Mouse (Mus musculus): ENCODE data around the gene Gm49450. TPM values are rescaled to one million over a fixed set of nuclear protein-coding genes. Genes with fewer than 3 reads are reported as not detected.
"Not testable (repeated sequence)": the region's sequence is repeated elsewhere in the genome, so short reads cannot be mapped to it uniquely, and the experiment has no call there.

The Gm49450 gene
- total RNA-seq, 1 experiment from 2014 or later: not detected

DNA sequence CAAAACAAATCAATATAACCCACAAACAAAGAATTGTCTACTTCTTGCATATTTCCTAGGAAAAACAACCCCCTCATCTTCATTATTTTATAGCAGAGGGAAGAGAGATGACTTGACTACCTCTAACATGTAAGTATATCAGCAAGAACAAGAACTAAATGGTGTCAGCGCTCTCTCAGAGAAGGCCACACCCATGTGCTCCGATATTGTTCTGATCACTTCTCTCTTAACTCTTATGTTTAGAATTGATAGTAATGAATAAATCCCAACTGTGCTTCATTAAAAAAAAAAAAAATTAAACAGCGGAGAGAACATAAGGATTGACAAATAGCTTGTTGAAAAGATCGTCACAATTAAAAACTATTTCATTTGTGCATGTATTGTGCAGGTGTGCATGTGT, 2.0 kb upstream of the Gm49450 start:
- no peak for DNase-seq

DNA sequence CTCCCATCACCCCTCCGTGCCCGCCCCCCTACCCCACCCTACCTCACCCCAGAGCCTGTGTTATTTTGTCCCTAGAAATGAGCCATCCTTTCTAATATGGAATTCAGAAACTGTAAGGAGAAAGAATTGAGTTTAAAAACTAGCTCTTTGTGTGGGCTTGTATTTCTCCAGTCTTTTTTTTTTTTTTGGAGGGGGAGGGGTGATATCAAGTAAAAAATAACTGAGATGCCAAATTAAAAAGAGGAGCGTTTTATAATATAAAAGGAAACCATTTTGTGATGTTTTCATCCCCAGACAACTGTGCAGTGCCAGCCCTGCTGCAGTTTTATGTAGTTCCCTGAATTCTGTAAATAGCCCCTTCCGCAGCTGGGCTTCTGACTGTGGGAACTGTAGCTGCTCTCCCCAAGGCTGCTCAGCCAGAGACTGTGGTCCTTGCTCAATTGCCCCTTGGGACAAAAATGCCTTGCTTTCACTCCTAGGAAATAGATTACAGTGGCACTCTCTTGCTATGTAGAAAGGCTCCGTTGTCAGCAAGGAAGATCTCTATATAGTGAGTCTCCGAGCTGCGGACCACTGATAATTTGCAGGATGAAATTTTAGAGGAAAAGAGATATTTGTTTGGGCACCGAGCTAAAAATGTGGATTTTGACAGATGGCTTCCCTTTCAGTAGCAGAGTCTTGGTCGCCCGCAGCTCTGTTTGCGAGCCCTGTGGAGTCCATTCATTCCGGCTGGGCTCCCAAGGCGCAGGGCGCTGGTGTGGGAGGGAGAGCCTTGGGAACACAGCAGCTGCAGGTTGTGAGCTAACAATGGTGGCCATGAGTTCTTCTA, 1.3 kb upstream of the Gm49450 start:
- DNase-seq: peak; percentile 43

DNA sequence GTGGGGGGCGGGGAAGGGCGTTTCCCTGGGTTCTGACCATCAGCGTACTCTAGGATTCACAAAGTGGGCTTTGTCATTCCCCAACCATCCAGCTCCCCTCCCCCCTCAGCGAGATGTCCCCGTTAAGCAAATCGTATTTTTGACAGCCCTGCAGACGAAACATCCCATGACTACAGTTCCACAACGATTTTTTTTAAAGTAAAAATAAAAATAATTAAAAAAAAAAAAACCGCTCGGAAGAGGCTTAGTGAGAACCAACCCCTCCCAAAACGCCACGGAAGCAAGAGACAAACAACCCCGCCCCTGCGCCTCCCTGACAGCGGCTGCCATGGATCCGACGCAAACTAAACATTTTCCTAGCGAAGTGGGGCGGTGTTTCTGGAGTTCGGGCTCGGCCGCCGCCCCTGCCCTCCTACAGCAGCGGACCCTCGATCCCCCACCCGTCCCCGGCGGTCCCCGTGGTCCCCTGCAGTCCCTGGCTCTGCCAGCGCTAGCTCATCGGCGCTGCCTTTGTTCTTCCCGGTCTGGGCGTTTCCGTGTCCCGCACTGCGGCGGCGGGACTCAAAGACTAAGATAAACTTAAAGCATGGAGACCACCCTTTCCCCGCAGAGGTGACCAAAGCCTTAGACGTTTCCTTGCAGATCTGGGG, 475 bp downstream of the Gm49450 start:
- DNase-seq: peak; percentile 82

DNA sequence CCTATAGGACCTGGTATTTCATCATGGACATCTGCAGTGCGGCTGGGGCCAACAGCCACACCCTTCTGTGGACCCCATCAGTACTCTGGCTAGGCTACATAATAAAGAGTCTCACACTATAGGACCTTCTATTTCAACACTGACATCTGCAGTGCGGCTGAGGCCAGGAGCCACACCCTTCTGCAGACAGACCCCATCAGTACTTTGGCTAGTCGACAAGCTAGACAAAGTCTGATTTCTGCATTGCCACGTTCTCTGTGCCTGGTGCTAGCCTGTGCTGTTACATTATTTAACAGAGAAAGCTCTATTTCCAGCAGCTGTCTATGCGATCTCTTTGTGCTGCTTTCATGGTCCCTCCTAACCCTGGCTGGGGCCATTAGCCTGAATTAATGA, 1.3 kb downstream of the Gm49450 start:
- no peak for DNase-seq

DNA sequence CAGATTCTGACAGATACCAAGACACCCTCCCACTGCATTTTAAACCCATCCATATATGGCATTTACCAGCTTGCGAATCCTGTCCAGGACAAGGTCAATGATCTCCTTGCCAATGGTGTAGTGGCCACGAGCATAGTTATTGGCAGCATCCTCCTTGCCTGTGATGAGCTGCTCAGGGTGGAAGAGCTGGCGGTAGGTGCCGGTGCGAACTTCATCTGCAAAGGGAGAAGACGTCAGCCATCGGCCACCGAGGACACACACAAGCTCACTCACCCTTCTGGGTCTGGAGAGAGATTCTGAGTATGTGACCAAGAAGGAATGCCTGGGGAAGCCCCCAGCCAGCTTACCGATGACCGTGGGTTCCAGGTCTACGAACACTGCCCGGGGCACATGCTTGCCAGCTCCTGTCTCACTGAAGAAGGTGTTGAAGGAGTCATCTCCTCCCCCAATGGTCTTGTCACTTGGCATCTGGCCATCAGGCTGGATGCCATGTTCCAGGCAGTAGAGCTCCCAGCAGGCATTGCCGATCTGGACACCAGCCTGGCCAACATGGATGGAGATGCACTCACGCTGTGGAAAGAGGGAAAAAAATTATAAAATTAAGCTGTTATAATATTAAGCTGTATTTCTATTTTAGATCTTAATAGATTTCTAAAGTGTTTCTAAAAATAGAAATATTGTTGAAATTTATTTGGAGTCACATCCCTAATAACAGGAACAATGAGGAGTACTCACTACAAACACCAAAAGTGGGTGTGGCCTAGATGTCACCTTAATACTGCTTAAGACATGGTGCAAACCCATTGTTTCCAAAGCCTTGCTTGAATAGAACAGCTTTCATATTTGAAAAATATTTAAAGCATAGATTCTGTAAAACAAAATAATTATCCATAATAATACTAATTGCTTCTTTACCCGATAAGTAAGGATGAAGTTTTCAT, 2.0 kb downstream of the Gm49450 start:
- DNase-seq: not testable (repeated sequence)

DNA sequence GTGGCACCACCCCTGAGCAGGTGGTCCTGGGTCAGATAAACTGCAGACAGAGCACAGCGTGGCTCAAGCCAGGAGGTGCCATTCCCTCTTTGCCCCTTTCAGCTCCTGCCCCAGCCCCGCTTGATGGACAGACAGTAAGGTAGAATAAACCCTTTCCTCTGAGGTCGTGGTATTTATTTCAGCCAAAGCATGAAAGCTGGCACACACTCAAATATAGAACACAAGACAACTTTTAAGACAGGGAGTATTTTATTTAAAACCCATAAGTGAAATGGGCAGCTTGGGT, 3.8 kb downstream of the Gm49450 start:
- no peak for DNase-seq

DNA sequence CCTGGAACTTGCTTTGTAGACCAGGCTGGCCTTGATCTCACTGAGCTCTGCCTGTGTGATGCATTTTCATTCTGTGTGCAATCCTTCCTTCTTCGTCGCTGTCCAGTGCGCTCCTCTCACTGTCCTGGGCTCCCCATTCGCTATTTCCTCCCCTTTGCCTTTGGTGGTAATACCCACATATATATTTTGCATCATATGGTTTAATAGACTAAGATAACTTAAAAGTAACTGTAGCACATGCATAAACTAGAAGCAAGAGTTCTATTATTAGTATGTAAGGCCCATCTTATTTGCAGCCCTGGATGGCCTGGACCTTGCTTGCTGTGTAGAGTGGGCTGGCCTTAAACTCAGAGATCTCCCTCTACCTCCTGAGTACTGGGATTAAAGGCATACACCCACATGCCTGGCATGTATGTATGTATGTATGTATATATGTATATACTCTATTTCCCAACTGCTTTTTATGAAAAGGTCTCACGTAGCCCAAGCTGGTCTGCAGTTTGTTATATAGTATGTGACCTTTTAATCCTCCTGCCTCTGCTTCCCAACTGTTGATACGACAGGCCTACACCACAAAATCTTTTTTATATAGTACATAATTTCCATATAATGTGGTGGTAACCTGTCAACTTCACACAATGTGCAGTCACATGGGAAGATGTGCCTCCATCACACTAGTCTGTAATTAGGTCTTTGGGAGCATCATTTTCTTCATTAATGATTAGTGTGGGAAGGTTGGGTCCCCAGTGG, 4.3 kb downstream of the Gm49450 start:
- DNase-seq: no peak

DNA sequence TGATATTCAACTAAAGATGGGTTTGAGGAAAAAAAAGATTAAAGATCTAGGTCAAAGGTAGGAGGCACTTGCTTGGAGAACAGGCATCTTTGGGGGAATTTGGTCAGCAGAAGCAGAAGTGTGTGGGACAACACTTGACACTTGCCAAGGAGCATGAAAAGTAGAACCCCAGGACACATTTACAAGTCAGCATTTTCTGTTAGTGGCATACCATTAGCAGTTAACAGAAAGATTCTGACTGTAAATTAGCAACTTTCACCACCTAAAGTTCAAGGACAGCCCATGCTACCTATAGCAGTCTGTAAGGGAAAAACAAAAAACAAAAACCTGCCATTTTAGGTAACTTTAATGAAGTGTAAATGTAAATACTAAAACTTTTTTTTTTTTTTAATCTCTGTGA, 5.0 kb downstream of the Gm49450 start:
- no peak for DNase-seq

DNA sequence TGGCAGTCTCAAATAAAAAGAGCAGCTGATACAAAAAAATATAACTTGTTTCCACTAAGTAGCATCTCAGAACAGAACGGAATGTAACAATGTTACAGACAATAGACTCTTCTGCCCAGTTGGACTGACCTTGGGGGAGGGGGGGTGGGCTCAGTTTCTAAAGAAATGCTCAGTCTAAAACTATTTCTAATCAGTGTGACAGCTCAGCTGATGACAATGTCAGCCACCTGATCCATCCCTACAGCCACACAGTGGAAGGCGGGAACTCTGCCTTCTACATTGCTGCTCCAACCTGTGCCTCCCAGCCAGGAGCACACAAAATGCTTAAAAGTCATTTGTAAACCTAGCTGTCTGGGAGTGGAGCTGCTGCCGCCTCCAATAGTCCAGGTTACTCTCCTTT, 5.5 kb downstream of the Gm49450 start:
- no peak for DNase-seq

DNA sequence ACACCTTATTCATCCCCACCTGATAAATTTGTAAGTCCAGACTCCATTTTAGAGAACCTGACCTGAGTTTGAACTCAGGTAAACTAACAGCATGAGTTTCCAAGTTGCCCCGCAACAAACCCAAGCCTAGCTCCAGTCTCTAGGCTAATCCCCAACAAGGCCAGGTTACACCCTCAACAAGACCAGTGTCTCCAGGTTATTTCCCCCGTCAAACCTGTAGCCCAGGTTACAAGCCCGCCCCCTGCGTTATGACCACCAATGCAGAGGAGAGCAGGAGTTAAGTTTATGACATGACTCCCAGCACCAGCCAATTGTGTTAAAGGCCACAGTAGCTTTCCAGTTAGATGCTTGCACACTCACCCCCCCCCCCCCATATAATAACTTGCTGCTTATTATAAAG, 10.2 kb downstream of the Gm49450 start:
- DNase-seq: no peak

DNA sequence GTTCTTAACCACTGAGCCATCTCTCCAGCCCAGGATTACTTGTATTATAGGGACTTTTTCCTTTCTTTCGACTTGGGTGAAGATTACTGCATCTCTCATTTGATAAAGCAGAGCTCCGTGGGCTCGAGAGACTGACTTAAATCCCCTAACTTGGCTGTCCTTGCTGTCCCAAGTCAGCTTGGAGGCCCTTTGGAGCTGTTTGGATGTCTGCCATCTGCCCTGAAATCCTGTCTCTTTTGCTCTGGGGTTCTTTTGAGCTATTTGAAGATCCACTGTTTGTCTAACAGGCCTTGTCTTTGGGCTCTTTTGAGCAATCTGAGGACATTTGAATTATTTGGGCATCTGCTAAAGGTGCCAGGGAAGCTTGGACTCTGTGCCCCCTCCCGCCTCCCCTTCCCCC, 11.3 kb downstream of the Gm49450 start:
- peak; percentile 62 for DNase-seq

DNA sequence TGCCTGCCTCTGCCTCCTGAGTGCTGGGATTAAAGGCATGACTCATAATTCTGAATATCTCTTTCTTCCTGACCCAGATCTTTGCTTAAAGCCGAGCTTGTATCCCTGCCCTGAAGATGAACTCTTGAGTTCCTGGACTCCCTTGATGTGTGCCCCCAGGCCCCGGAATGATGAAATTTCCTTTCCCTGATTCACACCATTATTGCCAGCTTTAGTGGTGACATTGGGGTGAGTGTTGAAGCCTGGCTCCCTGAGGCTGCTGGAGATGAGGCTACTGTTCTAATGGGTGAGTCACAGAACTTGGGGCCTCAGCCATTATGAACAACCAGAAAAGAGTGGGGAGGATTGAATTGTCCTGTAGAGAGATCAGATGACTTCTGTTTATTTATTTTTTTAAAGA, 11.8 kb downstream of the Gm49450 start:
- no peak for DNase-seq

DNA sequence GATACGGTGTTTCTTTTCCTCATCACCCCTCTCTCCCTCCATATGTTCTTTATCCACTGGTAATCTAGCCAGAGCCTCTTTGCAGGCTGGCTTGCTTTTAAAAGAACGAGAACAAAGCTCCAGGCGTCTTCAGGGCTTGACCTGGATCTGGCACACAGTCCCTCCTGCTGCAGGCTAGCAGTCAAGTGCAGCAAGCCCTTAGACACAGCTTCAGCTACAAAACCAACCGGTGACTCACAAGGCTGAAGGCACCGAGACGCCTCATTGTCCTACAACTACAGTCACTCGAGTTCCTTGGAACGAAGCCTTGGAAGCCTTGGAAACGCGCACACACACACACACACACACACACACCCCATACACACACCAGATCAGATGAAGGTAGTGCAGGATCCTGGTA, 12.5 kb downstream of the Gm49450 start:
- DNase-seq: peak; percentile 72

DNA sequence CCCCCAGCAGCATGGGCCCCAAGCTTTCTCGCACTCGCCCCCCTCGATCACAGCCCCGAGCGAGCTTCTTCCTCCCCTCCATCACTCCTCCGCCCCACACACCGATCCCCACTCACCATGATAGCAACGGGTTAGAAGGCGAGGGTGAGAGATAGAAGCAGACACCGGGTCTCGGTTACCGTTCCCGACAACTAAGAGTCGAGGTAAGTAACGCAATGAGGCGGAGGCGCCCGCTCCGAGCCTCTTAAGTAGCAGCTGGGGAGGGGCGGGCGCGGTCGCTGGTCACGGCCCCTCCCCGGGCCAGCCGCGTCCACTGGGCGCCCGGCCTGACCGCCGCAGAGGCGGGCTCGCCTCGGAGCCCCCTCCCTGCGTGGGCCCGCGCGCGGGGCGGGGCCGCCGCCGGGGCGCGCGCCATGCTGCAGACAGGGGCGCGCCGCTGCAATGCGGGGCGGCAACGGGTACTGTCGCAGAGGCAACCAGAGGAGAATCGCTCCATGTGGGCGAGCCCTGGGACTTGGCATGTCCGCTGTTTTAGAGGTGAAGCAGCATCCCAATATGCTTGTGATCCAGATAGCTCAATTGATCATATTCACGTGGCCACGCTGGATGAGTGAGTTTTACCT, 19.0 kb downstream of the Gm49450 start, which contains the start of gene Tuba1b:
Gene Tuba1b, minus strand, starts transcription at position 349 of the 623 bp plus-strand sequence.
- peak; percentile 96 for DNase-seq

DNA sequence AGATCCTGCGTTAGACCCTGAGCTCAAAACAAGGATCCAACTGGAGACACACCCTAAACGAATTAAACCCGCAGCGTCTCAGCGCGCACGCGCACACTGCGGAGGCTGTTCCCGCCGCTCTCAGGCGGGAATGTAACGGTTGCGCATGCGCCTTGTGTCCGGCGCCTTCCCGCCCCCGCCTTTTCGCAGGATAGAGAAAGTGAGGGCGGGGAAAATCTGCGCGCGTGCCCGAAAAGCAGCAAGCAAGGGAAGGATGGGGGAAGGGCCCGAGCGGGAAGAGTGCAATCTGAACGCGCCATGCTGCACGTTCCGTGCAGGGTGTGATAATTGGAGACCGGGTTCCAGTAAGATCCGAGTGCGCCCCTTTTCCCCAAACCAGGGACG, 19.5 kb downstream of the Gm49450 start:
- DNase-seq: peak; percentile 98

DNA sequence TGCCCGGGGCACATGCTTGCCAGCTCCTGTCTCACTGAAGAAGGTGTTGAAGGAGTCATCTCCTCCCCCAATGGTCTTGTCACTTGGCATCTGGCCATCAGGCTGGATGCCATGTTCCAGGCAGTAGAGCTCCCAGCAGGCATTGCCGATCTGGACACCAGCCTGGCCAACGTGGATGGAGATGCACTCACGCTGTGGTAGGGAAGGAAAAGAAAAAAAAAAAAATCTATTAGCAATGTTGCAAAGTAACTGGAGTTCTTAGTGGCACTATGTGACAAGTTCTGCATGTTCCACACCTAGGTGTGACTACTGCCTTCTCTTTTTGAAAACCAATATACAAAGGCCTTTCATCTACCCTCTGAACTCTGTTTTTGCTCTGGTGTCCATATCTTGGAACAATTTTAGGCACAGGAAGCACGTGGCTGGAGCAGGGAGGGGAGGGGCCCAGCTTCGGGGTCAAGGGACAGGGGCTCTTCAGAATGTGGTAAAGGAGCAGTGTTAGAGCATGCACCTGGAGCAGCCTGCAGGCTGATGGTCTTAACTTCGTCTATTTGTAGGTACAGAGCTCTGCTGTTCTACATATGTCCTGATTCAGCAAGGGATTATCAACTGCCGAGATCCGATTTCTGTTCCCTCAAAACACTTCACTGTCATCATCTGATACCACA, 20.2 kb downstream of the Gm49450 start:
- not testable (repeated sequence) for DNase-seq

DNA sequence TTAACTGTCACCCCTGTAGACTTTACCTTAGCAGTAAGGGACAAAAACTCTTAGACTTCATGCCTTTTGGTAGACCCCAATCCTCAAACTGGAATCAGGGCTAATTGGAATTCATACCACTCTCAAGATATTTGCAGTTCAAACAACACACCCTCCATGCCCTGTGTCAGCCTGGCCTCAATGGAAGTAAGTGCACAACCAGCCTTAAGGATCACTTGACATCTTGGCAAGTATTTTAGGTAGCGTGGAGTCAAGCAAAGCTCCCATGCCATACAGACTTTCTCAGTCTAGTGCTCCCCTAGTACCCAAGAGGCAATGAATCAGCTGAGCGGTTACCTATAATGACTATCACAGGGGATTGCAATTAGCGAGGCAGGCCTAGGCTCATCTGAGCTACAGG, 22.4 kb downstream of the Gm49450 start:
- no peak for DNase-seq

DNA sequence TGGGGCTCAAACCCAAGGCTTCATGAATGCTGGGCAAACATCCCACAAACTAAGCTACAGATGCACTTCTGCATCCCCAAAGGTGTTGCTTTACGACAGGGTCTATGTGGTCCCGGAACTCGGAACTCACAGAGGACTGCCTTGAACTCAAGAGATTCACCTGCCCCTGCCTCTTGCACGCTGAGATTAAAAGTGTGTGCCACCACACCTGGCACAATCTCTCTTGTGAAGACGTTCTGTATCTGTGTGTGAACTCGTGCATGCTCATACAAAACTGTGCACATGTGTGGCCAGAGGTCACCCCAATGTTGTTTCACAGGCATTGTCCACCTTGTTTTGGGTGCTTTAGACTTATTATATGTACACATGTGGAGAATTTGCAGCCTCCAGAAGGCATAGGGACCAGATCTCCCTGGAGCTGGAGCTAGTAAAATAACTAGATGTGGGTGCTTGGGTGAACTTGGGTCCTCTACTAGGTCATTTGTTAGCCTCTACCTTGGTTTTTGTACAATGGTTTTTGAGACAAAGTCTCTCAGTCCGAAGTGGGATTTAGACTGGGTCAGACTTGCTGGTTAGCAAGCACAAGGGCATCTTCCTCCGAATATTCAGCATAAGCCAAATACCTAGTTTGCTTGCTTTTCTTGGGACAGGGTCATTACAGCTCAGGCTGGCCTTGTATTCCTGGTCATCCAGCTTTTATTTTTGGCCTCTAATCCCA, 23.2 kb downstream of the Gm49450 start:
- no peak for DNase-seq

DNA sequence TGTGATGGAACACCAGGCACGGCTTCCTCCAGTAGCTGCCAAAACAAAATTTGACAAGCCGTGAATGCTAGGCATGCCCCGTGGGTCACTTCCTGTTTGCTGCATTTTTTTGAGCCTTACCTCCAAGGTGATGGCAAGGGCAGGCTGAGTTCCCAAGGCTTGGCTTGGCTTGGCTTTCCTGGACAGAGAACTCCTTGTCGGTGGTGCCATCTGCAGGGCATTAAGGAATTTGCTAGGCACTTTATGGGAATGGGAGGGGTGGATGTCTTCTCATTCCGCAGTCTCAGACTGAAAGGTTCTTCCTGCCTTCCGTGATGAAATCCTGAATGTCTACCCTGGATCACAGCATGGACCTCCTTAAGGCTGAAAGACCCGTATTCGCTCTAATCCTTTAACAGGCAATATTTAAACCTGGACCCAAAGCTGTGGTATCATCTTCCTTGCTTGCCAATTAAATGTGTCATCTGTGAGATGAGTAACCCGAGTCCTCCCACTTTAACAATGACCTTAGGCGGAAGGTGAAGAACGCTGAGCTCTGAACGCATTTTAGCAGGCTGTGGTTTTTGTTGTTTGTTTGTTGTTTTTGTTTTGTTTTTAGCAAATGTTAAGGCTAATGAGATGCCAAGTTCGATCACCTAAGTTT, 24.6 kb downstream of the Gm49450 start:
- peak; percentile 84 for DNase-seq

DNA sequence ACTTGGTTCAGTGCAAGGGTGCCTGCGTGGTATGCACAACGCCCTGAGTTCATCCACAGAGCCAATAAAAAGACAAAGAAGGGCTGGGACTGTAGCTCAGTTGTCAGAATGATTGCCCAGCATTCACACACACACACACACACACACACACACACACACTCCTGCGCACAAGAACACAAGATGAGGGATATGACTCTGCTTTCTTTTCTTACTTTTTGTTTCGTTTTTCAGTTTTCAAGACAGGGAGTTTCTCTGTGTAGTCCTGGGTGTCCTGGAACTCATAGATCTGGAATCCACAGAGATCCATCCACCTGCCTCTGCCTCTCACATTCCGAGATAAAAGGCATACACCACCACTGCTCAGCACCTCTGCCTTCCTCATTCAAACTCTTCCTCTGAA, 25.8 kb downstream of the Gm49450 start:
- no peak for DNase-seq
